Mouse (Mus musculus): ENCODE results near the gene Olfr444. TPM values are rescaled to one million over a fixed set of nuclear protein-coding genes. Genes with fewer than 3 reads are reported as not detected.

Olfr444 gene
- polyA plus RNA-seq (2016; fragmentation: Nextera tagmentation; extraction: Ambion mirVana), result not detected in 2 replicates

GRCm38 (mm10) chr6:42948767-42949166 is at the start of gene Olfr444:
Olfr444 (plus strand) TSS chr6:42949067.
- ATAC-seq (ENCODE audit: low FRiP score), result no peak
- no peaks in the 10 kb centered on the region for H3K36me3 ChIP-seq
- H3K9ac ChIP-seq, result no peak within 1 kb of the TSS
- no peak within 1 kb of the TSS for H3K4me2 ChIP-seq (replicated peaks)
- no peaks in the 10 kb centered on the region; the same call in 1 of the 2 replicates for H3K9me3 ChIP-seq (replicated peaks)
- H3K27me3 ChIP-seq, result no peaks in the 10 kb centered on the region
- H3K4me1 ChIP-seq, result no peaks in the 10 kb centered on the region
- WGBS, result 89% methylated on average over 1 of the region's 1 CpGs
- H3K4me3 ChIP-seq, result no peak within 1 kb of the TSS
- H3K27ac ChIP-seq, result no peak within 1 kb of the TSS

- no peak for ATAC-seq (ENCODE audit: low FRiP score)
- H3K9me3 ChIP-seq (replicated peaks), result no peaks in the 10 kb centered on the region
- no peak overlapping the region for H3K4me2 ChIP-seq (replicated peaks)
- H3K36me3 ChIP-seq, result no peaks in the 10 kb centered on the region
- H3K27ac ChIP-seq, result no peak overlapping the region
- H3K4me3 ChIP-seq, result no peak overlapping the region
- no peaks in the 10 kb centered on the region for H3K4me1 ChIP-seq
- no peak overlapping the region for H3K9ac ChIP-seq
- WGBS, result 26% methylated on average over 1 of the region's 1 CpGs
- no peaks in the 10 kb centered on the region for H3K27me3 ChIP-seq
Observed at GRCm38 (mm10) chr6:42900345-42900744, 48.5 kb upstream of the Olfr444 start.

- Histone ChIP-seq H3K4me3 (no peak within 1 kb of the TSS), H3K27ac (no peak within 1 kb of the TSS), H3K9ac (no peak within 1 kb of the TSS), H3K27me3 (no peaks in the 10 kb centered on the region), H3K4me1 (no peaks in the 10 kb centered on the region), H3K9me3 (replicated peaks) (no peaks in the 10 kb centered on the region), H3K4me2 (replicated peaks) (no peak within 1 kb of the TSS), H3K36me3 (no peaks in the 10 kb centered on the region)
- no peak for ATAC-seq (ENCODE audit: low FRiP score)
Observed at GRCm38 (mm10) chr6:42908578-42908977, 40.3 kb upstream of the Olfr444 start, which contains the start of gene Olfr447. Olfr447 (plus strand) TSS chr6:42908878.

- 66% methylated on average over 2 of the region's 2 CpGs for WGBS
Observed at GRCm38 (mm10) chr6:42921077-42921476, 27.8 kb upstream of the Olfr444 start, which contains the start of gene Olfr446. Olfr446 (plus strand) TSS chr6:42921377.

GRCm38 (mm10) chr6:42980377-42980776 is 31.5 kb downstream of the Olfr444 start:
- Histone ChIP-seq H3K27ac (no peak overlapping the region), H3K9ac (no peak overlapping the region), H3K27me3 (no peaks in the 10 kb centered on the region), H3K4me1 (no peaks in the 10 kb centered on the region), H3K4me2 (replicated peaks) (no peak overlapping the region), H3K4me3 (no peak overlapping the region), H3K9me3 (replicated peaks) (no peaks in the 10 kb centered on the region), H3K36me3 (no peaks in the 10 kb centered on the region)
- 0 out of 2 replicates have a peak, but pooled peaks have one; percentile 71 for ATAC-seq (ENCODE audit: low FRiP score)

More at GRCm38 (mm10) chr6:42921077-42921476, 27.8 kb upstream of the Olfr444 start, which contains the start of gene Olfr446:
- no peak within 1 kb of the TSS for H3K4me2 ChIP-seq (replicated peaks)
- no peak for ATAC-seq (ENCODE audit: low FRiP score)
- no peaks in the 10 kb centered on the region for H3K9me3 ChIP-seq (replicated peaks)
- no peaks in the 10 kb centered on the region for H3K36me3 ChIP-seq
- H3K27ac ChIP-seq, result no peak within 1 kb of the TSS
- H3K4me1 ChIP-seq, result no peaks in the 10 kb centered on the region
- no peak within 1 kb of the TSS for H3K4me3 ChIP-seq
- H3K9ac ChIP-seq, result no peak within 1 kb of the TSS
- no peaks in the 10 kb centered on the region for H3K27me3 ChIP-seq

Other genes starting within 250 kb of the Olfr444 start
- 189 and 192 TPM in 2 replicates for gene Tcaf1, start 239.0 kb upstream of the Olfr444 start, polyA plus RNA-seq (2016; fragmentation: Nextera tagmentation; extraction: Ambion mirVana)
- not detected in 2 replicates for gene Olfr453, start 209.7 kb upstream of the Olfr444 start, polyA plus RNA-seq (2016; fragmentation: Nextera tagmentation; extraction: Ambion mirVana)
- not detected in 2 replicates for gene Olfr38, start 192.7 kb upstream of the Olfr444 start, polyA plus RNA-seq (2016; fragmentation: Nextera tagmentation; extraction: Ambion mirVana)
- not detected in 2 replicates for gene Olfr452, start 164.0 kb upstream of the Olfr444 start, polyA plus RNA-seq (2016; fragmentation: Nextera tagmentation; extraction: Ambion mirVana)
- gene Olfr450, start 137.1 kb upstream of the Olfr444 start, polyA plus RNA-seq (2016; fragmentation: Nextera tagmentation; extraction: Ambion mirVana), result not detected in 2 replicates
- gene Olfr449, start 114.7 kb upstream of the Olfr444 start, polyA plus RNA-seq (2016; fragmentation: Nextera tagmentation; extraction: Ambion mirVana), result not detected in 2 replicates
- not detected in 2 replicates for gene Olfr448, start 58.6 kb upstream of the Olfr444 start, polyA plus RNA-seq (2016; fragmentation: Nextera tagmentation; extraction: Ambion mirVana)
- not detected in 2 replicates for gene Olfr447, start 40.2 kb upstream of the Olfr444 start, polyA plus RNA-seq (2016; fragmentation: Nextera tagmentation; extraction: Ambion mirVana)
- gene Olfr446, start 27.7 kb upstream of the Olfr444 start, polyA plus RNA-seq (2016; fragmentation: Nextera tagmentation; extraction: Ambion mirVana), result not detected in 2 replicates
- not detected in 2 replicates for gene Olfr441, start 157.3 kb downstream of the Olfr444 start, polyA plus RNA-seq (2016; fragmentation: Nextera tagmentation; extraction: Ambion mirVana)
- not detected in 2 replicates for gene Olfr237-ps1, start 197.5 kb downstream of the Olfr444 start, polyA plus RNA-seq (2016; fragmentation: Nextera tagmentation; extraction: Ambion mirVana)
- not detected in 2 replicates for gene Olfr437, start 214.2 kb downstream of the Olfr444 start, polyA plus RNA-seq (2016; fragmentation: Nextera tagmentation; extraction: Ambion mirVana)
- gene Olfr13, start 223.1 kb downstream of the Olfr444 start, polyA plus RNA-seq (2016; fragmentation: Nextera tagmentation; extraction: Ambion mirVana), result not detected in 2 replicates
- gene Olfr435, start 248.1 kb downstream of the Olfr444 start, polyA plus RNA-seq (2016; fragmentation: Nextera tagmentation; extraction: Ambion mirVana), result not detected in 2 replicates

All from hindbrain, embryonic 12.5 days (tissue).